Mouse (Mus musculus): Measurements from ENCODE around the gene Sectm1b. TPM values are rescaled to one million over a fixed set of nuclear protein-coding genes. Genes with fewer than 3 reads are reported as not detected.
"Not testable (repeated sequence)": the region's sequence is repeated elsewhere in the genome, so short reads cannot be mapped to it uniquely, and the experiment has no call there.

The Sectm1b gene
- not detected for total RNA-seq (2021)
- polyA plus RNA-seq (2012; rRNA removed): not detected in 2 replicates
- long read RNA-seq: 0 reads

DNA sequence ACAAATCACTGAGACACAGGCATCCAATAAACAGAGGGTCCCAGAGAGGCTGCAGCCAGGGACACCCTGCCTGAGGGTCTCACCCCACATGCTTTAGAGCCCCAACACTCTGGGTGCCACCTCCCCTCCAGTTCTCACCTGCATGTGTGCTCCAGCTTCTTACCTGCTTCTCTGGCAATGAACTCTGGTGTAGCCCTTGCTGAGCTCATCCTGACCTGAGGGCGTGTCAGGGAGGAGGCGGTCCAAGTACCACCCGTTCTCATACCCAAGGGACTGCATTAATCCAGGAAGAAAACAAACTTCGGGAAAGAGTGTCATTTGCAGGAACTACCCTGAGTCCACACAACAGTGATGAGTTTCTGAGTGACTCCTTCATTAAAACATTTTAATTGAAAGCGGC is at the start of gene Sectm1b:
Gene Sectm1b (minus strand): TSS at position 191 of the 400 bp plus-strand sequence.
- no peaks in the 10 kb centered on the region for H3K27me3 ChIP-seq (ENCODE audit: control insufficient read depth, insufficient read depth, low read length)
- no peak within 1 kb of the TSS for H3K27ac ChIP-seq
- no peaks in the 10 kb centered on the region for H3K36me3 ChIP-seq (ENCODE audit: control insufficient read depth, insufficient read depth, low read length)
- TF ChIP-seq POLR2A (IDR thresholded peaks at IDR 0.05; ENCODE audit: insufficient read depth, low read depth, low read length) (no peak), EP300 (IDR thresholded peaks at IDR 0.05; ENCODE audit: insufficient read depth, low read depth, low read length) (no peak), CTCF (IDR thresholded peaks at IDR 0.05) (no peak)
- no peak within 1 kb of the TSS for H3K4me3 ChIP-seq
- intact Hi-C loops (cut with DNase I): loop anchor here (5.0 kb wide), 2 partner anchors 139 to 229 kb away; partner anchors contain the start of genes Hexdc and Ogfod3
- H3K9ac ChIP-seq (ENCODE audit: low read depth, low read length): no peak within 1 kb of the TSS
- H3K4me1 ChIP-seq (ENCODE audit: control insufficient read depth, insufficient read depth, low read length): peaks cover 2% of the 10 kb centered on the region; the same call in 1 of the 2 replicates
- H3K79me2 ChIP-seq (replicated peaks; ENCODE audit: control insufficient read depth, insufficient read depth, low read length): no peaks in the 10 kb centered on the region
- WGBS: 71% methylated on average over 5 of the region's 5 CpGs
- no peak for DNase-seq

DNA sequence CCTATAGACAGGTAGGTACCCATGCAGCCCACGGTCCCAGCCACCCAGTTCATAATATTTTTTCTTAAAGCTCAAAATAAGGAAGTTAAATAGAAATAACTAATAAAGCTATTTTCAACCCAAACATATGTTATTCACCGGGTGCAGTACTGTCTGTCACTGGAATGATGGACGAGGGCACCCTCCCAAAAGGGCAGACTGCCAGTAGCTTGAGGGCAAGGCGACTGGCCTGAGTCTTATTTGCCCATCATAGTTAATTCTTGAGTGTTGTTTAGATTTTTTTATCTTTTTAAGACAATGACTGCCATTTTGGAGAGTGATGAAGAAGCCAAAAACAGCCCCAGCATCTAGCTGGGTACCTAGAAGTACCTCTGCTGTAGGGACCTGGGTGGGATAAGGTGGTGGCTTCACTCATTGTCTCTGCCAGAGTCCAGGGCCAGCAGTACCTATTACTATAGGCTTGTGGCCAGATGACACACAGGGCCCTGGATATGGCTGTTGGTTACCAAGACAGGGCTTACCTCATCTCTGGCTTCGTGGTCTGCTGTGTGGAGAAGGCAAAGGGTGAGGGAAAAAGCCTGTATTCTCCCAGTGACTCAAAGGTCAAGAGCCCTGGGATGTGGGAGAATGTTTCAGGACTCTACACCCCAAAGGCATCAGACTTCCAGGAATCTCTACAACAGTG is 48.9 kb upstream of the Sectm1b start:
- no peak for TF ChIP-seq EP300 (IDR thresholded peaks at IDR 0.05; ENCODE audit: insufficient read depth, low read depth, low read length)
- no peak for TF ChIP-seq POLR2A (IDR thresholded peaks at IDR 0.05; ENCODE audit: insufficient read depth, low read depth, low read length)
- no peak for TF ChIP-seq CTCF (IDR thresholded peaks at IDR 0.05)
- WGBS: 63% methylated on average over 5 of the region's 5 CpGs
- Histone ChIP-seq H3K79me2 (replicated peaks; ENCODE audit: control insufficient read depth, insufficient read depth, low read length) (no peaks in the 10 kb centered on the region), H3K4me3 (no peak overlapping the region), H3K27me3 (ENCODE audit: control insufficient read depth, insufficient read depth, low read length) (no peaks in the 10 kb centered on the region), H3K4me1 (ENCODE audit: control insufficient read depth, insufficient read depth, low read length) (peaks cover 4% of the 10 kb centered on the region), H3K27ac (no peak overlapping the region), H3K36me3 (ENCODE audit: control insufficient read depth, insufficient read depth, low read length) (no peaks in the 10 kb centered on the region), H3K9ac (ENCODE audit: low read depth, low read length) (no peak overlapping the region)
- no peak for DNase-seq
- intact Hi-C loops (cut with DNase I): no loop called here

DNA sequence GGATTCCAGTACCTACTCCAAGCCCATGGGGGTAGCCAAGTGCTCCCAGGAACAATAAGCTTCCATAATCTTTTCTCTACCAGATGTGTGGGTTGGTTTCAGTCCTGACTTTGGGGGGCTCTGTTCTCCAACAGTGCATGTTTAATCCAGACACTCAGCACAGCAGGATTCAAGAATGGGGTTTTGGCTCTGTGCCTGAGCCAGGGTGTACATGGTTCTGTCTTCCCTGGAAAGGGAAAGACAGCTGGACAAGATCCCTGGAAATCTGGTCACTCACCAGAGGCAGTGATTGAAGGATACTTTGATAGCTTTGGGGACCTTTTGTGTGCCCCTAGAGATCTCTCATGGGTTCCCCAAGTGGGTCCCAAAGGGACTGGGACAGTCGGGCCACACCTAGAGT is 48.2 kb upstream of the Sectm1b start:
- 62% methylated on average over 1 of the region's 1 CpGs for whole genome bisulfite sequencing
- Histone ChIP-seq H3K9ac (ENCODE audit: low read depth, low read length) (no peak overlapping the region), H3K4me1 (ENCODE audit: control insufficient read depth, insufficient read depth, low read length) (peaks cover 4% of the 10 kb centered on the region), H3K4me3 (no peak overlapping the region), H3K79me2 (replicated peaks; ENCODE audit: control insufficient read depth, insufficient read depth, low read length) (no peaks in the 10 kb centered on the region), H3K27me3 (ENCODE audit: control insufficient read depth, insufficient read depth, low read length) (no peaks in the 10 kb centered on the region), H3K36me3 (ENCODE audit: control insufficient read depth, insufficient read depth, low read length) (no peaks in the 10 kb centered on the region), H3K27ac (no peak overlapping the region)
- intact Hi-C loops (cut with DNase I): no loop called here
- no peak for TF ChIP-seq CTCF (IDR thresholded peaks at IDR 0.05)
- TF ChIP-seq POLR2A (IDR thresholded peaks at IDR 0.05; ENCODE audit: insufficient read depth, low read depth, low read length): no peak
- TF ChIP-seq EP300 (IDR thresholded peaks at IDR 0.05; ENCODE audit: insufficient read depth, low read depth, low read length): no peak
- no peak for DNase-seq

DNA sequence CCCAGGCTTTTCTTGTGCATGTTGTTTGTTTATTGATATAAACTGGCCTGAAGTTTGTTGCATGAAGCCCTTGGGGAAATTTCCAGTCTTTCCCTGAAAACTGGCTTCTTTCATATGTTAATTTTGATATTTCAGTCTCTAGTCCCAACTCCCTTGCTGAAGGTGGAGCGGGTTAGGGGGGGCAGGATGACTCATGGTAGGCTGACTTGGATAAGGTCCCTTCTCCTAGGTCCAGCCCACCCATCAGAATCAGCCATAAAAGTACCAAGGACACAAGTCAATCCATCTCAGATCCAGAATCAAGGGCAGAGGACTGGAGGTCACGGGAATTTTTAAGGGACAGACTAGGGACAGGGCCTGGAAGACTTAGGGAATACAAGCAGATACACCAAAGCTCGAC is 47.7 kb upstream of the Sectm1b start:
- peaks cover 4% of the 10 kb centered on the region for H3K4me1 ChIP-seq (ENCODE audit: control insufficient read depth, insufficient read depth, low read length)
- no peak overlapping the region for H3K27ac ChIP-seq
- no peaks in the 10 kb centered on the region for H3K79me2 ChIP-seq (replicated peaks; ENCODE audit: control insufficient read depth, insufficient read depth, low read length)
- H3K36me3 ChIP-seq (ENCODE audit: control insufficient read depth, insufficient read depth, low read length): no peaks in the 10 kb centered on the region
- TF ChIP-seq POLR2A (IDR thresholded peaks at IDR 0.05; ENCODE audit: insufficient read depth, low read depth, low read length) (no peak), CTCF (IDR thresholded peaks at IDR 0.05) (no peak), EP300 (IDR thresholded peaks at IDR 0.05; ENCODE audit: insufficient read depth, low read depth, low read length) (no peak)
- no peak overlapping the region for H3K9ac ChIP-seq (ENCODE audit: low read depth, low read length)
- WGBS: 84% methylated on average over 3 of the region's 3 CpGs
- H3K27me3 ChIP-seq (ENCODE audit: control insufficient read depth, insufficient read depth, low read length): no peaks in the 10 kb centered on the region
- intact Hi-C loops (cut with DNase I): no loop called here
- no peak overlapping the region for H3K4me3 ChIP-seq
- DNase-seq: no peak

DNA sequence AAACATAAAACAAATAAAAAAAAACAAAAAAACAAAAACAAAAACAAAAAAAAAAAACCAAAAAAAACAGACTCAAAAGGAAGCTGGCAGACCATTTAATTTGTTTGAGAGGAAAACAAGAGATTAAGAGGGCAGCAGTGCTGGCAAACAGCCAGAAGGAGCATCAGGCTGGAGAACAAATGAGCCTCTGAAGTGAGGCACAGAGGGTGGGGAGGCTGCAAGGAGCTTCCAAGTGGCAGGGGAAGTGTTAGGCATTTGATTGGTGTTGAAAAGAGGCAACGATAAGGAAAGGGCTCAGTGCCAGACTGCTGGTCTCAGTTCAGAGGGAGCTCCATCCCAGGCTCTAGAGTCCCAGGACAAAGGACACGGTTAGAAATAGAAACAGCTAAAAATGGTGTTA is 46.6 kb upstream of the Sectm1b start:
- Histone ChIP-seq H3K79me2 (replicated peaks; ENCODE audit: control insufficient read depth, insufficient read depth, low read length) (no peaks in the 10 kb centered on the region), H3K27ac (no peak overlapping the region), H3K9ac (ENCODE audit: low read depth, low read length) (no peak overlapping the region), H3K4me3 (no peak overlapping the region), H3K4me1 (ENCODE audit: control insufficient read depth, insufficient read depth, low read length) (peaks cover 4% of the 10 kb centered on the region), H3K27me3 (ENCODE audit: control insufficient read depth, insufficient read depth, low read length) (no peaks in the 10 kb centered on the region), H3K36me3 (ENCODE audit: control insufficient read depth, insufficient read depth, low read length) (no peaks in the 10 kb centered on the region)
- intact Hi-C loops (cut with DNase I): no loop called here
- TF ChIP-seq POLR2A (IDR thresholded peaks at IDR 0.05; ENCODE audit: insufficient read depth, low read depth, low read length) (no peak), CTCF (IDR thresholded peaks at IDR 0.05) (no peak), EP300 (IDR thresholded peaks at IDR 0.05; ENCODE audit: insufficient read depth, low read depth, low read length) (0 out of 2 replicates have a peak, but pooled peaks have one; percentile 26)
- peak; percentile 46 to 76 for DNase-seq
- WGBS: 0% methylated on average over 2 of the region's 2 CpGs

DNA sequence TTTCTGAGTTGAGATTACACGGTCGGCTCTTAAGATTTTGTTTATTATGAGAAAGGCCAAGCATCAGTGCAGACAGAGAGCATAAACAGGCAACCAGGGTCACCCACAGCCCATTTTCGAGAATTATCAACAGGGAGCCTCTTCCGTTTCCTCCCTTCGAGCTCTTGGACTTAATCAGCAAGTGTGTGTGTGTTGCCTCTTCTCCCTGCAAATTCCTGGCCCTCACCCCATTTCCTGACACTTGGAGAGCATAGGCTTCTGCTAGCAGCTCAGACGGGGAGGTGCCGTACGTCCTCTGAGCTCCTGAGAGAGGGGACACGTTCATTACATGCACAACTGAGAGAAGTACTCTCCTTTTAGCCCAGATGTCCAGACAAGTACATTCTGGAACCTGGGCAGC is 44.7 kb upstream of the Sectm1b start:
- no peaks in the 10 kb centered on the region for H3K79me2 ChIP-seq (replicated peaks; ENCODE audit: control insufficient read depth, insufficient read depth, low read length)
- DNase-seq: peak in 1 of 2 experiments; percentile 19
- H3K27ac ChIP-seq: no peak overlapping the region
- TF ChIP-seq POLR2A (IDR thresholded peaks at IDR 0.05; ENCODE audit: insufficient read depth, low read depth, low read length): no peak
- no peak for TF ChIP-seq EP300 (IDR thresholded peaks at IDR 0.05; ENCODE audit: insufficient read depth, low read depth, low read length)
- TF ChIP-seq CTCF (IDR thresholded peaks at IDR 0.05): no peak
- WGBS: 19% methylated on average over 9 of the region's 9 CpGs
- intact Hi-C loops (cut with DNase I): no loop called here
- H3K36me3 ChIP-seq (ENCODE audit: control insufficient read depth, insufficient read depth, low read length): no peaks in the 10 kb centered on the region
- no peaks in the 10 kb centered on the region for H3K27me3 ChIP-seq (ENCODE audit: control insufficient read depth, insufficient read depth, low read length)
- H3K4me1 ChIP-seq (ENCODE audit: control insufficient read depth, insufficient read depth, low read length): peaks cover 4% of the 10 kb centered on the region
- no peak overlapping the region for H3K4me3 ChIP-seq
- no peak overlapping the region for H3K9ac ChIP-seq (ENCODE audit: low read depth, low read length)

DNA sequence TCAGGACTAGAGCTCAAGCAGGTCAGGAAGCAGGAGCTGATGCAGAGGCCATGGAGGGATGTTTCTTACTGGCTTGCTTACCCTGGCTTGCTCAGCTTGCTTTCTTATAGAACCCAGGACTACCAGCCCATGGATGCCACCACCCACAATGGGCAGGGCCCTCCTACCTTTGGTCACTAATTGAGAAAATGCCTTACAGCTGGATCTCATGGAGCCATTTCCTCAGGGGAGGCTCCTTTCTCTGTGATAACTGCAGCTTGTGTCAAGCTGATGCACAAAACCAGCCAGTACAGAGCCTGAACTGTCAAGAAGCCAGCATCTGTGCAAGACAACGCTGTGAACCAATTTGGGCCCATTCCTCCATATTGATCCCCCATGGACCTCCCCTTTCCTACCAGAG is 43.9 kb upstream of the Sectm1b start:
- H3K4me3 ChIP-seq; H3K27ac ChIP-seq; H3K4me1 ChIP-seq (ENCODE audit: control insufficient read depth, insufficient read depth, low read length); H3K9ac ChIP-seq (ENCODE audit: low read depth, low read length); H3K79me2 ChIP-seq (replicated peaks; ENCODE audit: control insufficient read depth, insufficient read depth, low read length); DNase-seq; H3K27me3 ChIP-seq (ENCODE audit: control insufficient read depth, insufficient read depth, low read length); H3K36me3 ChIP-seq (ENCODE audit: control insufficient read depth, insufficient read depth, low read length); intact Hi-C loops (cut with DNase I): not testable (repeated sequence)
- WGBS: 79% methylated on average over 1 of the region's 1 CpGs

Measured in heart, adult 2 months (tissue).